Mouse (Mus musculus) heart, embryonic 11.5 days (tissue): ENCODE data around the gene Ppm1h. TPM values are rescaled to one million over a fixed set of nuclear protein-coding genes. Genes with fewer than 3 reads are reported as not detected.

Experiments
- ATAC-seq: fragments of 200-750 bp; cut with Nextera tagmentation; replicated peaks from 2 replicates; pipeline ENCODE4 v1.8.0; 2017; ENCODE audit warnings: moderate library complexity; ENCODE audit not compliant: insufficient number of reproducible peaks, low FRiP score, low TSS enrichment
- H3K27ac ChIP-seq: fragments of 300-500 bp; sonication (generic); 2 replicates; pipeline ENCODE4 v1.5.1; 2014; ENCODE audit warnings: mild to moderate bottlenecking, low read depth, low read length
- H3K27me3 ChIP-seq: fragments of 300-500 bp; sonication (generic); 2 replicates; pipeline ENCODE4 v1.6.1; 2014; ENCODE audit warnings: mild to moderate bottlenecking, low read length, mixed read lengths; ENCODE audit not compliant: control insufficient read depth, insufficient read depth
- H3K36me3 ChIP-seq: fragments of 300-500 bp; sonication (generic); 2 replicates; pipeline ENCODE4 v1.6.1; 2014; ENCODE audit warnings: mild to moderate bottlenecking, low read length, moderate library complexity, mixed read lengths; ENCODE audit not compliant: control insufficient read depth, insufficient read depth
- H3K4me1 ChIP-seq: fragments of 300-500 bp; sonication (generic); 2 replicates; pipeline ENCODE4 v1.6.1; 2014; ENCODE audit warnings: low read length; ENCODE audit not compliant: control insufficient read depth, insufficient read depth
- H3K4me2 ChIP-seq: fragments of 300-500 bp; sonication (generic); 2 replicates; pipeline ENCODE4 v1.6.1; 2014; ENCODE audit warnings: mild to moderate bottlenecking, moderate library complexity
- H3K4me3 ChIP-seq: fragments of 300-500 bp; sonication (generic); 2 replicates; pipeline ENCODE4 v1.5.1; 2014; ENCODE audit warnings: low read depth, low read length
- H3K9ac ChIP-seq: fragments of 300-500 bp; sonication (generic); 2 replicates; pipeline ENCODE4 v1.6.1; 2014; ENCODE audit warnings: mild to moderate bottlenecking, low read depth, low read length, moderate library complexity
- H3K9me3 ChIP-seq: fragments of 300-500 bp; sonication (generic); replicated peaks from 2 replicates; pipeline ENCODE4 v1.6.1; 2016; ENCODE audit warnings: low read length; ENCODE audit not compliant: control insufficient read depth
- WGBS: fragments of 180-500 bp; shearing (Covaris S2); extraction: QIAGEN DNeasy Blood & Tissue Kit; methylation state at CpG from one replicate; pipeline ENCODE4 v1.1.7; 2014; ENCODE audit not compliant: insufficient replicate concordance; 5-methylcytosine and 5-hydroxymethylcytosine counted together
- polyA plus RNA-seq: library from polyadenylated mRNA; unstranded; fragments of >200 nt; fragmentation: Nextera tagmentation; extraction: Ambion mirVana; gene quantifications from 2 replicates; pipeline ENCODE4 v1.2.1, GENCODE M21; 2014

Ppm1h gene
- polyA plus RNA-seq, 1 experiment from 2014 or later: 3.9 TPM

GRCm38 (mm10) chr10:122752950-122753923, 74.7 kb downstream of the Ppm1h start:
- Histone ChIP-seq H3K9me3 (no peaks in the 10 kb centered on the region), H3K4me3 (no peak overlapping the region), H3K27ac (no peak overlapping the region), H3K4me1 (peaks cover 8% of the 10 kb centered on the region; the same call in 1 of the 2 replicates), H3K27me3 (no peaks in the 10 kb centered on the region), H3K4me2 (no peak overlapping the region), H3K9ac (no peak overlapping the region), H3K36me3 (no peaks in the 10 kb centered on the region)
- ATAC-seq: no peak
- 49% methylated on average over 17 of the region's 17 CpGs for WGBS

DNA sequence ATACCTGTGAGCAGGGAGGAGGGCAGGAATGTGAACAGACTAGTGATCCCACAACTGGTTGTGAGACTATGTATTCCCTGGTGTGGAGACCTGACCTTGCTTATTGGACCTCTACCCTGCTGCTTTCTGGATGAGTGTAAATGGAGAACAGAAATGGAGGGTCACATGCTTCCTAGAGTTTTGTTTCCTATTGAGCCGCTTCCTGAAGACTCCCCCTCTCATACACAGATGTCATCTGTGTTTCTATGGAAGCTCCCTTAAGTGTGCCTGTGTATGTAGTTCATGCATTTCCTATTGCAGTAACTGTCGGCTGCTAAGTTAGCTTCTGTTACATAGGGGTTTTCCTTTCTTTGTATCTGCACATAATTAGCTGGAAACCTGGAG, 75.4 kb downstream of the Ppm1h start:
- Histone ChIP-seq H3K9me3 (no peaks in the 10 kb centered on the region), H3K4me2 (no peak overlapping the region), H3K4me1 (peaks cover 8% of the 10 kb centered on the region; the same call in 1 of the 2 replicates), H3K27ac (no peak overlapping the region), H3K36me3 (no peaks in the 10 kb centered on the region), H3K27me3 (no peaks in the 10 kb centered on the region), H3K9ac (no peak overlapping the region), H3K4me3 (no peak overlapping the region)
- no peak for ATAC-seq
- WGBS: 60% methylated on average over 2 of the region's 2 CpGs

- Histone ChIP-seq H3K36me3 (no peaks in the 10 kb centered on the region), H3K9me3 (no peaks in the 10 kb centered on the region), H3K4me1 (peaks cover 8% of the 10 kb centered on the region; the same call in 1 of the 2 replicates), H3K4me2 (no peak overlapping the region), H3K9ac (no peak overlapping the region), H3K27ac (no peak overlapping the region), H3K4me3 (no peak overlapping the region), H3K27me3 (no peaks in the 10 kb centered on the region)
- no peak for ATAC-seq
- 86% methylated on average over 1 of the region's 1 CpGs for WGBS
These were observed 76.4 kb downstream of the Ppm1h start for GRCm38 (mm10) chr10:122754967-122755366.

GRCm38 (mm10) chr10:122756879-122757530, 78.4 kb downstream of the Ppm1h start:
- Histone ChIP-seq H3K9ac (no peak overlapping the region), H3K27ac (no peak overlapping the region), H3K4me3 (no peak overlapping the region), H3K9me3 (no peaks in the 10 kb centered on the region), H3K4me2 (no peak overlapping the region), H3K4me1 (peaks cover 8% of the 10 kb centered on the region; the same call in 1 of the 2 replicates), H3K27me3 (no peaks in the 10 kb centered on the region), H3K36me3 (no peaks in the 10 kb centered on the region)
- no peak for ATAC-seq
- 18% methylated on average over 6 of the region's 7 CpGs for WGBS

DNA sequence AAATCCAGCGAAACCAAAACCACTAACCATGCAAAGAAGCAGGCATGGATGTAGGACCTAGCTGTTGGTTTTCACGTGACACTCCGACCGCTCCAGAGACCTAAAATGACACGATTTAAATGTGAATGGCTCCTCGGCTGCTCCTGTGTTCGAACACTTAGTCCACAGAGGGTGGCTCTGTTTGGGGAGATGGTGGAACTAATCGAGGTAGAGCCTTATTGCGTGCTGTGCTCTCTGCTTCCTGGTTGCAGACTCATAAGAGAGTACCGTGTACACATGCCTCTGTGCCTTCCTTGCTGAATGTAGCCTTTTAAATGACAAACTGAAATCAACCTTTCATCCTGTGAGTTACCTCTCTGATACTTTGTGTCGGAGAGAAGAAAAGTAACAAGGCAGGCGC, 79.2 kb downstream of the Ppm1h start:
- Histone ChIP-seq H3K4me1 (peaks cover 6% of the 10 kb centered on the region; the same call in 1 of the 2 replicates), H3K4me2 (no peak overlapping the region), H3K4me3 (no peak overlapping the region), H3K36me3 (no peaks in the 10 kb centered on the region), H3K27me3 (no peaks in the 10 kb centered on the region), H3K9ac (no peak overlapping the region), H3K27ac (no peak overlapping the region), H3K9me3 (no peaks in the 10 kb centered on the region)
- 69% methylated on average over 12 of the region's 12 CpGs for WGBS
- no peak for ATAC-seq

- 74% methylated on average over 4 of the region's 4 CpGs for WGBS
- no peak for ATAC-seq
- Histone ChIP-seq H3K4me2 (no peak overlapping the region), H3K27ac (no peak overlapping the region), H3K9me3 (no peaks in the 10 kb centered on the region), H3K4me3 (no peak overlapping the region), H3K36me3 (no peaks in the 10 kb centered on the region), H3K4me1 (peaks cover 2% of the 10 kb centered on the region; the same call in 1 of the 2 replicates), H3K27me3 (no peaks in the 10 kb centered on the region), H3K9ac (no peak overlapping the region)
These were observed 79.8 kb downstream of the Ppm1h start for GRCm38 (mm10) chr10:122758346-122758745.

GRCm38 (mm10) chr10:122759729-122760128, 81.2 kb downstream of the Ppm1h start:
- no peaks in the 10 kb centered on the region for H3K9me3 ChIP-seq
- no peaks in the 10 kb centered on the region for H3K36me3 ChIP-seq
- no peak overlapping the region for H3K4me3 ChIP-seq
- 72% methylated on average over 2 of the region's 2 CpGs for WGBS
- no peaks in the 10 kb centered on the region for H3K27me3 ChIP-seq
- ATAC-seq: no peak
- no peak overlapping the region for H3K4me2 ChIP-seq
- H3K27ac ChIP-seq: no peak overlapping the region
- H3K4me1 ChIP-seq: peaks cover 2% of the 10 kb centered on the region
- H3K9ac ChIP-seq: no peak overlapping the region

DNA sequence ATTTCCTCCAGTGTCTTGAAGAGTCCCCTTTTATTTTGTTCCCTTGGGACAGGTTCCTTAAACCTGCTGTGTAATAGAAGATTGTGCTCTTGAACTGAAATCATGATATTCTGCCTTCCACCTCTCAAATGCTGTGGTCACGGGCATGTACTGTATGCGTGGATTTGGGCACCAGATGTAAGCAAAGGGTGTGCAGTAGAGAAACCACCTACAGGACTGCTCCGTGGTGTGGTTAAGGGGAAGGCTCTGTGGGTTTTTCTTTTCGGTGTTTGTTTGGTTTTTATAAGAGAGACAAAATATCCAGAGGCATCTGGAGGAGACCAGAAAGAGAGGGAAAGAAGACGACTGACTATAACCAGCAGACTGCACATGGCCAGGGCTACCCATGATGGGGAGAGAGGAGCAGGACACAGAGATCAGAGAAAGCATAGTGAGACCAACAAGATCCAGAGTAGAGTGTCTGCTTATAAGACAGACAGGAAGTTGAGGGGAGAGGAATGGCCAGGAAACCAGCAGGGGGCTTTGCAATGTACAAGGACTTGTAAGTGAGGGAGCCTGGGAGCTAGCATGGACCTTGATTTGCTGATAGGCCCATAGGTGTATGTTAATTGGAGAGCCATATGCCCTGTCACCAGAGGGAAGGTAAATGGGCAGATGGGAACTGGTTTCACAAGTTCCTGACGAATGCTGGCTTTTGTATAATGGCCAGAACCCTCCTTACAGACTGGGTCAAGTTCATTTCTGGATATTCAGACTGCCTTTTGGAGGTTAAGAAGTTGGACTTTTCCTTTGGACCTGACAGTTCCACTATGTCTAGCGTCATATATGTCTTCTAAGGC, 82.1 kb downstream of the Ppm1h start:
- no peaks in the 10 kb centered on the region for H3K9me3 ChIP-seq
- no peak overlapping the region for H3K4me3 ChIP-seq
- H3K9ac ChIP-seq: no peak overlapping the region
- H3K27me3 ChIP-seq: no peaks in the 10 kb centered on the region
- H3K4me1 ChIP-seq: peaks cover 6% of the 10 kb centered on the region
- H3K27ac ChIP-seq: no peak overlapping the region
- H3K4me2 ChIP-seq: no peak overlapping the region
- H3K36me3 ChIP-seq: no peaks in the 10 kb centered on the region
- WGBS: 78% methylated on average over 7 of the region's 7 CpGs
- ATAC-seq: no peak
